Mouse (Mus musculus): ENCODE data around the gene Larp4. TPM values are rescaled to one million over a fixed set of nuclear protein-coding genes. Genes with fewer than 3 reads are reported as not detected.

The Larp4 gene
- polyA plus RNA-seq, 1 experiment from 2014 or later, result 38.2 TPM

- Histone ChIP-seq H3K27me3 (replicated peaks; ENCODE audit: control insufficient read depth, insufficient read depth, low read length) (no peaks in the 10 kb centered on the region), H3K36me3 (ENCODE audit: control insufficient read depth, insufficient read depth, low read length) (no peaks in the 10 kb centered on the region), H3K9me3 (ENCODE audit: control insufficient read depth, low read length) (no peaks in the 10 kb centered on the region), H3K9ac (ENCODE audit: low read depth, low read length) (peak overlapping the region; percentile 34), H3K4me2 (ENCODE audit: low read depth, low read length) (peak overlapping the region; percentile 65), H3K4me3 (ENCODE audit: low read depth, low read length) (peak overlapping the region; percentile 93; the same call in 1 of the 2 replicates), H3K4me1 (ENCODE audit: control insufficient read depth, insufficient read depth, low read length) (peaks cover 32% of the 10 kb centered on the region), H3K27ac (replicated peaks; ENCODE audit: low read depth, low read length) (peak overlapping the region; percentile 50)
- DNase-seq (ENCODE audit: low spot score) (no peak), ATAC-seq (ENCODE audit: low read depth) (no peak)
- WGBS, result 46% methylated on average over 10 of the region's 10 CpGs
These were observed 71.6 kb downstream of the Larp4 start for GRCm38 (mm10) chr15:100041267-100042047.

GRCm38 (mm10) chr15:100042048-100042400 lies 72.2 kb downstream of the Larp4 start:
- H3K27me3 ChIP-seq (replicated peaks; ENCODE audit: control insufficient read depth, insufficient read depth, low read length), result no peaks in the 10 kb centered on the region
- DNase-seq (ENCODE audit: low spot score) (peak; percentile 30), ATAC-seq (ENCODE audit: low read depth) (no peak)
- peaks cover 32% of the 10 kb centered on the region for H3K4me1 ChIP-seq (ENCODE audit: control insufficient read depth, insufficient read depth, low read length)
- no peaks in the 10 kb centered on the region for H3K36me3 ChIP-seq (ENCODE audit: control insufficient read depth, insufficient read depth, low read length)
- no peak overlapping the region for H3K4me3 ChIP-seq (ENCODE audit: low read depth, low read length)
- peak overlapping the region; percentile 50 for H3K27ac ChIP-seq (replicated peaks; ENCODE audit: low read depth, low read length)
- no peak overlapping the region; the same call in 1 of the 2 replicates for H3K9ac ChIP-seq (ENCODE audit: low read depth, low read length)
- peak overlapping the region; percentile 20 for H3K4me2 ChIP-seq (ENCODE audit: low read depth, low read length)
- no peaks in the 10 kb centered on the region for H3K9me3 ChIP-seq (ENCODE audit: control insufficient read depth, low read length)
- 76% methylated on average over 9 of the region's 9 CpGs for WGBS

GRCm38 (mm10) chr15:100045576-100045975 lies 75.7 kb downstream of the Larp4 start:
- Histone ChIP-seq H3K4me1 (ENCODE audit: control insufficient read depth, insufficient read depth, low read length) (peaks cover 24% of the 10 kb centered on the region), H3K27ac (replicated peaks; ENCODE audit: low read depth, low read length) (no peak overlapping the region), H3K9ac (ENCODE audit: low read depth, low read length) (no peak overlapping the region), H3K36me3 (ENCODE audit: control insufficient read depth, insufficient read depth, low read length) (peaks cover 9% of the 10 kb centered on the region; the same call in 1 of the 2 replicates), H3K4me3 (ENCODE audit: low read depth, low read length) (no peak overlapping the region), H3K4me2 (ENCODE audit: low read depth, low read length) (no peak overlapping the region), H3K27me3 (replicated peaks; ENCODE audit: control insufficient read depth, insufficient read depth, low read length) (no peaks in the 10 kb centered on the region), H3K9me3 (ENCODE audit: control insufficient read depth, low read length) (no peaks in the 10 kb centered on the region)
- 42% methylated on average over 6 of the region's 6 CpGs for WGBS
- DNase-seq (ENCODE audit: low spot score), result no peak
- ATAC-seq (ENCODE audit: low read depth), result no peak

GRCm38 (mm10) chr15:100049496-100050087 lies 79.7 kb downstream of the Larp4 start:
- Histone ChIP-seq H3K36me3 (ENCODE audit: control insufficient read depth, insufficient read depth, low read length) (peaks cover 9% of the 10 kb centered on the region; the same call in 1 of the 2 replicates), H3K4me3 (ENCODE audit: low read depth, low read length) (no peak overlapping the region), H3K27me3 (replicated peaks; ENCODE audit: control insufficient read depth, insufficient read depth, low read length) (no peaks in the 10 kb centered on the region), H3K9me3 (ENCODE audit: control insufficient read depth, low read length) (no peaks in the 10 kb centered on the region), H3K9ac (ENCODE audit: low read depth, low read length) (no peak overlapping the region), H3K4me1 (ENCODE audit: control insufficient read depth, insufficient read depth, low read length) (peaks cover 9% of the 10 kb centered on the region; the same call in 1 of the 2 replicates), H3K27ac (replicated peaks; ENCODE audit: low read depth, low read length) (no peak overlapping the region), H3K4me2 (ENCODE audit: low read depth, low read length) (no peak overlapping the region)
- WGBS, result 86% methylated on average over 7 of the region's 7 CpGs
- ATAC-seq (ENCODE audit: low read depth), result no peak
- no peak for DNase-seq (ENCODE audit: low spot score)

- H3K4me3 ChIP-seq (ENCODE audit: low read depth, low read length), result no peak overlapping the region
- H3K9ac ChIP-seq (ENCODE audit: low read depth, low read length), result no peak overlapping the region
- H3K36me3 ChIP-seq (ENCODE audit: control insufficient read depth, insufficient read depth, low read length), result peaks cover 9% of the 10 kb centered on the region; the same call in 1 of the 2 replicates
- no peak overlapping the region for H3K27ac ChIP-seq (replicated peaks; ENCODE audit: low read depth, low read length)
- no peak overlapping the region for H3K4me2 ChIP-seq (ENCODE audit: low read depth, low read length)
- no peak for DNase-seq (ENCODE audit: low spot score)
- WGBS, result 88% methylated on average over 6 of the region's 7 CpGs
- H3K4me1 ChIP-seq (ENCODE audit: control insufficient read depth, insufficient read depth, low read length), result peaks cover under 1% of the 10 kb centered on the region; the same call in 1 of the 2 replicates
- H3K9me3 ChIP-seq (ENCODE audit: control insufficient read depth, low read length), result no peaks in the 10 kb centered on the region
- no peaks in the 10 kb centered on the region for H3K27me3 ChIP-seq (replicated peaks; ENCODE audit: control insufficient read depth, insufficient read depth, low read length)
- no peak for ATAC-seq (ENCODE audit: low read depth)
These were observed 81.1 kb downstream of the Larp4 start for GRCm38 (mm10) chr15:100050940-100051339.

GRCm38 (mm10) chr15:100052726-100053125 lies 82.9 kb downstream of the Larp4 start:
- ATAC-seq (ENCODE audit: low read depth) (no peak), DNase-seq (ENCODE audit: low spot score) (no peak)
- H3K4me2 ChIP-seq (ENCODE audit: low read depth, low read length), result no peak overlapping the region
- no peaks in the 10 kb centered on the region for H3K4me1 ChIP-seq (ENCODE audit: control insufficient read depth, insufficient read depth, low read length)
- 73% methylated on average over 3 of the region's 3 CpGs for WGBS
- no peak overlapping the region for H3K4me3 ChIP-seq (ENCODE audit: low read depth, low read length)
- H3K9ac ChIP-seq (ENCODE audit: low read depth, low read length), result no peak overlapping the region
- no peaks in the 10 kb centered on the region for H3K9me3 ChIP-seq (ENCODE audit: control insufficient read depth, low read length)
- H3K36me3 ChIP-seq (ENCODE audit: control insufficient read depth, insufficient read depth, low read length), result peaks cover 9% of the 10 kb centered on the region; the same call in 1 of the 2 replicates
- no peaks in the 10 kb centered on the region for H3K27me3 ChIP-seq (replicated peaks; ENCODE audit: control insufficient read depth, insufficient read depth, low read length)
- no peak overlapping the region for H3K27ac ChIP-seq (replicated peaks; ENCODE audit: low read depth, low read length)

GRCm38 (mm10) chr15:100056397-100056908 lies 86.6 kb downstream of the Larp4 start:
- Histone ChIP-seq H3K27me3 (replicated peaks; ENCODE audit: control insufficient read depth, insufficient read depth, low read length) (no peaks in the 10 kb centered on the region), H3K36me3 (ENCODE audit: control insufficient read depth, insufficient read depth, low read length) (no peaks in the 10 kb centered on the region), H3K27ac (replicated peaks; ENCODE audit: low read depth, low read length) (no peak overlapping the region), H3K4me2 (ENCODE audit: low read depth, low read length) (no peak overlapping the region), H3K4me1 (ENCODE audit: control insufficient read depth, insufficient read depth, low read length) (no peaks in the 10 kb centered on the region), H3K9me3 (ENCODE audit: control insufficient read depth, low read length) (no peaks in the 10 kb centered on the region), H3K9ac (ENCODE audit: low read depth, low read length) (no peak overlapping the region), H3K4me3 (ENCODE audit: low read depth, low read length) (no peak overlapping the region)
- ATAC-seq (ENCODE audit: low read depth) (no peak), DNase-seq (ENCODE audit: low spot score) (no peak)
- 90% methylated on average over 7 of the region's 7 CpGs for WGBS

- ATAC-seq (ENCODE audit: low read depth) (no peak), DNase-seq (ENCODE audit: low spot score) (no peak)
- 90% methylated on average over 3 of the region's 3 CpGs for WGBS
- H3K27me3 ChIP-seq (replicated peaks; ENCODE audit: control insufficient read depth, insufficient read depth, low read length), result no peaks in the 10 kb centered on the region
- no peaks in the 10 kb centered on the region for H3K9me3 ChIP-seq (ENCODE audit: control insufficient read depth, low read length)
- no peak overlapping the region for H3K4me2 ChIP-seq (ENCODE audit: low read depth, low read length)
- H3K4me1 ChIP-seq (ENCODE audit: control insufficient read depth, insufficient read depth, low read length), result no peaks in the 10 kb centered on the region
- no peaks in the 10 kb centered on the region for H3K36me3 ChIP-seq (ENCODE audit: control insufficient read depth, insufficient read depth, low read length)
- H3K27ac ChIP-seq (replicated peaks; ENCODE audit: low read depth, low read length), result no peak overlapping the region
- H3K9ac ChIP-seq (ENCODE audit: low read depth, low read length), result no peak overlapping the region
- no peak overlapping the region for H3K4me3 ChIP-seq (ENCODE audit: low read depth, low read length)
These were observed 87.8 kb downstream of the Larp4 start for GRCm38 (mm10) chr15:100057698-100058097.
